Mouse (Mus musculus): ENCODE results near the gene Padi3. TPM values are rescaled to one million over a fixed set of nuclear protein-coding genes. Genes with fewer than 3 reads are reported as not detected.

The Padi3 gene
- total and polyA plus RNA-seq, 2 experiments from 2014 or later = 0.05 TPM; not detected in 1

GRCm38 (mm10) chr4:140817413-140817812 lies 7.0 kb upstream of the Padi3 start:
- H3K4me1 ChIP-seq (ENCODE audit: insufficient read depth, low read length) = no peaks in the 10 kb centered on the region
- H3K27ac ChIP-seq = no peak overlapping the region
- TF ChIP-seq CTCF (IDR thresholded peaks at IDR 0.05; ENCODE audit: low read depth) = no peak
- WGBS = 91% methylated on average over 8 of the region's 8 CpGs
- H3K9me3 ChIP-seq (ENCODE audit: low read length) = no peaks in the 10 kb centered on the region
- H3K27me3 ChIP-seq (ENCODE audit: insufficient read depth, low read length) = no peaks in the 10 kb centered on the region
- no peaks in the 10 kb centered on the region for H3K36me3 ChIP-seq (ENCODE audit: insufficient read depth, low read length)
- DNase-seq (ENCODE audit: low spot score) (no peak), ATAC-seq (no peak)
- H3K4me2 ChIP-seq (ENCODE audit: low read depth, low read length) = no peak overlapping the region
- H3K4me3 ChIP-seq (ENCODE audit: low read length) = no peak overlapping the region
- no peak overlapping the region for H3K9ac ChIP-seq (replicated peaks; ENCODE audit: low read length)

- Histone ChIP-seq H3K9ac (replicated peaks; ENCODE audit: low read length) (no peak overlapping the region), H3K4me2 (ENCODE audit: low read depth, low read length) (no peak overlapping the region), H3K27me3 (ENCODE audit: insufficient read depth, low read length) (no peaks in the 10 kb centered on the region), H3K36me3 (ENCODE audit: insufficient read depth, low read length) (no peaks in the 10 kb centered on the region), H3K4me1 (ENCODE audit: insufficient read depth, low read length) (no peaks in the 10 kb centered on the region), H3K4me3 (ENCODE audit: low read length) (no peak overlapping the region), H3K9me3 (ENCODE audit: low read length) (no peaks in the 10 kb centered on the region), H3K27ac (no peak overlapping the region)
- WGBS = 56% methylated on average over 10 of the region's 10 CpGs
- ATAC-seq = no peak
- no peak for TF ChIP-seq CTCF (IDR thresholded peaks at IDR 0.05; ENCODE audit: low read depth)
- no peak for DNase-seq (ENCODE audit: low spot score)
Observed at GRCm38 (mm10) chr4:140815996-140816917, 5.8 kb upstream of the Padi3 start.

GRCm38 (mm10) chr4:140815496-140815895 lies 5.0 kb upstream of the Padi3 start:
- H3K4me1 ChIP-seq (ENCODE audit: insufficient read depth, low read length) = no peaks in the 10 kb centered on the region
- no peak overlapping the region for H3K4me2 ChIP-seq (ENCODE audit: low read depth, low read length)
- no peak overlapping the region for H3K4me3 ChIP-seq (ENCODE audit: low read length)
- H3K9ac ChIP-seq (replicated peaks; ENCODE audit: low read length) = no peak overlapping the region
- no peak overlapping the region for H3K27ac ChIP-seq
- no peaks in the 10 kb centered on the region for H3K36me3 ChIP-seq (ENCODE audit: insufficient read depth, low read length)
- ATAC-seq (no peak), DNase-seq (ENCODE audit: low spot score) (no peak)
- H3K27me3 ChIP-seq (ENCODE audit: insufficient read depth, low read length) = no peaks in the 10 kb centered on the region
- no peak for TF ChIP-seq CTCF (IDR thresholded peaks at IDR 0.05; ENCODE audit: low read depth)
- WGBS = 74% methylated on average over 5 of the region's 5 CpGs
- no peaks in the 10 kb centered on the region for H3K9me3 ChIP-seq (ENCODE audit: low read length)

- Histone ChIP-seq H3K4me2 (ENCODE audit: low read depth, low read length) (peak overlapping the region; percentile 47), H3K36me3 (ENCODE audit: insufficient read depth, low read length) (no peaks in the 10 kb centered on the region), H3K27ac (no peak overlapping the region), H3K27me3 (ENCODE audit: insufficient read depth, low read length) (no peaks in the 10 kb centered on the region), H3K4me1 (ENCODE audit: insufficient read depth, low read length) (no peaks in the 10 kb centered on the region), H3K9me3 (ENCODE audit: low read length) (no peaks in the 10 kb centered on the region), H3K4me3 (ENCODE audit: low read length) (0 out of 2 replicates have a peak overlapping the region, but pooled peaks have one; percentile 4), H3K9ac (replicated peaks; ENCODE audit: low read length) (no peak overlapping the region)
- no peak for DNase-seq (ENCODE audit: low spot score)
- ATAC-seq = no peak
- WGBS = 33% methylated on average over 36 of the region's 36 CpGs
- peak; percentile 59 for TF ChIP-seq CTCF (IDR thresholded peaks at IDR 0.05; ENCODE audit: low read depth)
Observed at GRCm38 (mm10) chr4:140814241-140815225, 4.1 kb upstream of the Padi3 start.

- Histone ChIP-seq H3K4me2 (ENCODE audit: low read depth, low read length) (peak overlapping the region; percentile 47; the same call in 1 of the 2 replicates), H3K36me3 (ENCODE audit: insufficient read depth, low read length) (no peaks in the 10 kb centered on the region), H3K4me3 (ENCODE audit: low read length) (no peak overlapping the region), H3K9me3 (ENCODE audit: low read length) (no peaks in the 10 kb centered on the region), H3K27ac (no peak overlapping the region), H3K9ac (replicated peaks; ENCODE audit: low read length) (no peak overlapping the region), H3K4me1 (ENCODE audit: insufficient read depth, low read length) (no peaks in the 10 kb centered on the region), H3K27me3 (ENCODE audit: insufficient read depth, low read length) (no peaks in the 10 kb centered on the region)
- TF ChIP-seq CTCF (IDR thresholded peaks at IDR 0.05; ENCODE audit: low read depth) = no peak
- ATAC-seq (no peak), DNase-seq (ENCODE audit: low spot score) (no peak)
- 41% methylated on average over 13 of the region's 13 CpGs for WGBS
Observed at GRCm38 (mm10) chr4:140813358-140814185, 3.1 kb upstream of the Padi3 start.

GRCm38 (mm10) chr4:140812609-140813008 lies 2.2 kb upstream of the Padi3 start:
- no peaks in the 10 kb centered on the region for H3K36me3 ChIP-seq (ENCODE audit: insufficient read depth, low read length)
- H3K9ac ChIP-seq (replicated peaks; ENCODE audit: low read length) = no peak overlapping the region
- TF ChIP-seq CTCF (IDR thresholded peaks at IDR 0.05; ENCODE audit: low read depth) = no peak
- H3K27me3 ChIP-seq (ENCODE audit: insufficient read depth, low read length) = no peaks in the 10 kb centered on the region
- no peak overlapping the region for H3K27ac ChIP-seq
- no peak overlapping the region for H3K4me2 ChIP-seq (ENCODE audit: low read depth, low read length)
- 23% methylated on average over 13 of the region's 14 CpGs for WGBS
- H3K9me3 ChIP-seq (ENCODE audit: low read length) = no peaks in the 10 kb centered on the region
- ATAC-seq = no peak
- H3K4me1 ChIP-seq (ENCODE audit: insufficient read depth, low read length) = no peaks in the 10 kb centered on the region
- H3K4me3 ChIP-seq (ENCODE audit: low read length) = no peak overlapping the region
- DNase-seq (ENCODE audit: low spot score) = peak; percentile 39
